Mouse (Mus musculus): ENCODE results near the gene Hist2h2aa2. TPM values are rescaled to one million over a fixed set of nuclear protein-coding genes. Genes with fewer than 3 reads are reported as not detected.

The Hist2h2aa2 gene
- total RNA-seq, 2 experiments from 2014 or later, result 1,169 to 1,327 TPM

- no peak for DNase-seq (ENCODE audit: low spot score in 2 of 2)
Observed at GRCm38 (mm10) chr3:96237904-96238511, 2.1 kb downstream of the Hist2h2aa2 start.

- DNase-seq (ENCODE audit: low spot score in 2 of 2), result no peak
Observed at GRCm38 (mm10) chr3:96237335-96237903, 2.7 kb downstream of the Hist2h2aa2 start.

- no peak for DNase-seq (ENCODE audit: low spot score in 2 of 2)
Observed at GRCm38 (mm10) chr3:96236834-96237334, 3.2 kb downstream of the Hist2h2aa2 start.

GRCm38 (mm10) chr3:96235836-96236235, 4.2 kb downstream of the Hist2h2aa2 start:
- DNase-seq (ENCODE audit: low spot score in 2 of 2), result no peak

GRCm38 (mm10) chr3:96234914-96235313, 5.2 kb downstream of the Hist2h2aa2 start:
- no peak for DNase-seq (ENCODE audit: low spot score in 2 of 2)

GRCm38 (mm10) chr3:96231758-96232120, 8.3 kb downstream of the Hist2h2aa2 start:
- DNase-seq (ENCODE audit: low spot score in 2 of 2), result no peak

GRCm38 (mm10) chr3:96230910-96231757, 8.9 kb downstream of the Hist2h2aa2 start:
- no peak for DNase-seq (ENCODE audit: low spot score in 2 of 2)

GRCm38 (mm10) chr3:96230404-96230803, 9.7 kb downstream of the Hist2h2aa2 start:
- no peak for DNase-seq (ENCODE audit: low spot score in 2 of 2)

GRCm38 (mm10) chr3:96228828-96229227, 11.2 kb downstream of the Hist2h2aa2 start:
- DNase-seq (ENCODE audit: low spot score in 2 of 2), result no peak

GRCm38 (mm10) chr3:96226695-96227648, 13.1 kb downstream of the Hist2h2aa2 start:
- no peak for DNase-seq (ENCODE audit: low spot score in 2 of 2)

- no peak for DNase-seq (ENCODE audit: low spot score in 2 of 2)
Observed at GRCm38 (mm10) chr3:96225421-96225820, 14.7 kb downstream of the Hist2h2aa2 start.

- no peak for DNase-seq (ENCODE audit: low spot score in 2 of 2)
Observed at GRCm38 (mm10) chr3:96222774-96223173, 17.3 kb downstream of the Hist2h2aa2 start.

GRCm38 (mm10) chr3:96221640-96222038, 18.4 kb downstream of the Hist2h2aa2 start:
- no peak for DNase-seq (ENCODE audit: low spot score in 2 of 2)

GRCm38 (mm10) chr3:96220765-96221639, 19.1 kb downstream of the Hist2h2aa2 start, which contains the start of the genes Hist2h2ac and Hist2h2be:
Gene Hist2h2ac, minus strand, starts transcription at chr3:96220880.
Gene Hist2h2be, plus strand, starts transcription at chr3:96221119.
- peak; percentile 32 to 50 for DNase-seq (ENCODE audit: low spot score in 2 of 2)

- peak in 1 of 2 experiments; percentile 64 for DNase-seq (ENCODE audit: low spot score in 2 of 2)
Observed at GRCm38 (mm10) chr3:96220131-96220764, 19.8 kb downstream of the Hist2h2aa2 start.

- peak; percentile 31 to 65 for DNase-seq (ENCODE audit: low spot score in 2 of 2)
Observed at GRCm38 (mm10) chr3:96219661-96220130, 20.4 kb downstream of the Hist2h2aa2 start, which contains the start of the genes Bola1 and Hist2h2ab. Gene Bola1, minus strand, starts transcription at chr3:96219709. Gene Hist2h2ab, plus strand, starts transcription at chr3:96219865.

- no peak for DNase-seq (ENCODE audit: low spot score in 2 of 2)
Observed at GRCm38 (mm10) chr3:96219191-96219641, 20.9 kb downstream of the Hist2h2aa2 start.

- DNase-seq (ENCODE audit: low spot score in 2 of 2), result no peak
Observed at GRCm38 (mm10) chr3:96209242-96209641, 30.8 kb downstream of the Hist2h2aa2 start.

GRCm38 (mm10) chr3:96207819-96208218, 32.3 kb downstream of the Hist2h2aa2 start:
- no peak for DNase-seq (ENCODE audit: low spot score in 2 of 2)

Measured in gastrocnemius, postnatal 4 days (tissue).